Mouse (Mus musculus) heart, embryonic 16.5 days (tissue): Measurements from ENCODE around the gene Prps1l3. TPM values are rescaled to one million over a fixed set of nuclear protein-coding genes. Genes with fewer than 3 reads are reported as not detected.

ENCODE experiments used
- ATAC-seq: fragments of 200-750 bp; cut with Nextera tagmentation; replicated peaks from 2 replicates; pipeline ENCODE4 v1.8.0; 2017; ENCODE audit warnings: moderate number of reproducible peaks; ENCODE audit not compliant: insufficient read depth, low FRiP score; ENCODE audit errors: extremely low read depth
- H3K27ac ChIP-seq: fragments of 300-500 bp; sonication (generic); 2 replicates; pipeline ENCODE4 v1.5.1; 2014; ENCODE audit warnings: mild to moderate bottlenecking, low read length, control low read depth, moderate library complexity
- H3K27me3 ChIP-seq: fragments of 300-500 bp; sonication (generic); 2 replicates; pipeline ENCODE4 v1.6.1; 2014; ENCODE audit warnings: low read length, mixed read lengths; ENCODE audit not compliant: control insufficient read depth, insufficient read depth
- H3K36me3 ChIP-seq: fragments of 300-500 bp; sonication (generic); 2 replicates; pipeline ENCODE4 v1.6.1; 2014; ENCODE audit not compliant: control insufficient read depth, insufficient read depth
- H3K4me1 ChIP-seq: fragments of 300-500 bp; sonication (generic); 2 replicates; pipeline ENCODE4 v1.6.1; 2014; ENCODE audit warnings: low read length, mixed read lengths; ENCODE audit not compliant: control insufficient read depth, insufficient read depth
- H3K4me2 ChIP-seq: fragments of 300-500 bp; sonication (generic); 2 replicates; pipeline ENCODE4 v1.6.1; 2014; ENCODE audit warnings: low read depth, mild to moderate bottlenecking, control low read depth, low read length
- H3K4me3 ChIP-seq: fragments of 300-500 bp; sonication (generic); 2 replicates; pipeline ENCODE4 v1.5.1; 2014; ENCODE audit warnings: mild to moderate bottlenecking, control low read depth, low read length
- H3K9ac ChIP-seq: fragments of 300-500 bp; sonication (generic); 2 replicates; pipeline ENCODE4 v1.6.1; 2014; ENCODE audit warnings: low read length, control low read depth
- H3K9me3 ChIP-seq: fragments of 300-500 bp; sonication (generic); replicated peaks from 2 replicates; pipeline ENCODE4 v1.6.1; 2016; ENCODE audit warnings: low read length; ENCODE audit not compliant: control insufficient read depth
- WGBS: fragments of 180-500 bp; shearing (Covaris S2); extraction: QIAGEN DNeasy Blood & Tissue Kit; methylation state at CpG from one replicate; pipeline ENCODE4 v1.1.7; 2014; 5-methylcytosine and 5-hydroxymethylcytosine counted together
- polyA plus RNA-seq: library from polyadenylated mRNA; unstranded; fragments of >200 nt; fragmentation: Nextera tagmentation; extraction: Ambion mirVana; gene quantifications from 2 replicates; pipeline ENCODE4 v1.2.1, GENCODE M21; 2015

Prps1l3 gene
- polyA plus RNA-seq, 1 experiment from 2014 or later: 43.0 TPM

GRCm38 (mm10) chr12:57285303-57286059, 55.3 kb downstream of the Prps1l3 start:
- Histone ChIP-seq H3K36me3 (no peaks in the 10 kb centered on the region), H3K9ac (no peak overlapping the region), H3K4me2 (no peak overlapping the region), H3K4me1 (no peaks in the 10 kb centered on the region), H3K27me3 (no peaks in the 10 kb centered on the region), H3K4me3 (no peak overlapping the region), H3K27ac (no peak overlapping the region), H3K9me3 (no peaks in the 10 kb centered on the region)
- no peak for ATAC-seq
- WGBS: 72% methylated on average over 5 of the region's 5 CpGs

Other genes starting within 250 kb of the Prps1l3 start
- 0.07 and 0.46 TPM in 2 replicates for gene Slc25a21, start 32.9 kb upstream of the Prps1l3 start, polyA plus RNA-seq
- 8.0 TPM in 2 replicates for gene Mipol1, start within 50 bp of the Prps1l3 start, polyA plus RNA-seq